Mouse (Mus musculus) yolk sac, embryonic 10.5 days (tissue): ENCODE data around the gene Pold1.

ENCODE experiments used
- DNase-seq: peaks from one replicate; pipeline ENCODE4 v3.0.0-alpha.2; 2017; ENCODE audit warnings: low spot score

Gene Pold1

DNA sequence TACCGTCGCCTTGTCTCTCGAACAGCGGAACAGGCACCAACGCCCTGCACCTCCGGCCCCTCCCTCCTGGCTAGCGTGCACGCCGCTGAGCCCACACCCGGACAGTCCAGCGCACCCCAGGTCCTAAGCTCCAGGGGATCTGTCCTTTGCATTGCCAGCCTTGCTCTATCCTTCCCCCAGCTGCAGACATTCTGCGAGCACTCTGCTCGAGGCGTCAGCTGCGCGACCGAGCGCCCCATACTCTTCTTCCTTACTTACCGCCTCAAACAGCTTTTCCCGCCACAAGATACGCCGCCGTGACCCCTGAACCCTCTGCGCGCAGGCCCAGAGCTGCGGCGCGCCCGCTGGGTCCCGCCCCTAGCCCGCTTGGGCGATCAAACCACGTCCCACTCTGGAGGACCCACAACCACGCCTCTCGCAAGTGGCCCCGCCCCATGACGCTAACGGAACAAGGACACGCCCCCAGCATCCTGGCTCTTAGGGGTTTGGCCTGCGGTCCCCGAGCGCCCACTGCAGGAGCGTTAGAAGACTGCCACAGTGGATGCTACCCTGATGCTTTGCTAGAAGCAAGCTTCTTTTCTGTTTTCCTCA is at the start of gene Pold1:
Gene Pold1, minus strand, starts transcription at position 353 of the 591 bp plus-strand sequence.
- peak; percentile 99 for DNase-seq

- no peak for DNase-seq
Measured at GRCm38 (mm10) chr7:44598336-44598735, 49.7 kb upstream of the Pold1 start.

DNA sequence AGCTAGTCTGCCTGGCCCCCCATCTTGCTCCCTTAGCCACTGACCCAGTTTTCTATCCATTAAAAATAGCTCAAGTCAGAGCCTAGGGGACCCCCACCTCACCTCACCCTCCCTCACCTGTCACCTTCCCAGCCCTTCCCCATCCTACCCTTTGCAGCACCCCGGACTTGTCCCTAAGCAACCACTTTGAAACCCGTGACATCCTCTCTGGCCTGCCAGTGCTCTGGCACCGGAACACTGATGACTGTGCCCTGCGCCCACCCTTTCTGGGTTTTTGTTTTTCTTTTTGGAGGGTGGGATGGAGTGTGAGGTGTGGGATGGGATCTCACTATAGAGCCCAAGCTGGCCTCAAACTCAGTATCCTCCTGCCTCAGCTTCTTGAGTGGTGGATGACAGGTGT is 49.0 kb upstream of the Pold1 start:
- no peak for DNase-seq

- no peak for DNase-seq
Measured at GRCm38 (mm10) chr7:44596996-44597538, 48.4 kb upstream of the Pold1 start.

DNA sequence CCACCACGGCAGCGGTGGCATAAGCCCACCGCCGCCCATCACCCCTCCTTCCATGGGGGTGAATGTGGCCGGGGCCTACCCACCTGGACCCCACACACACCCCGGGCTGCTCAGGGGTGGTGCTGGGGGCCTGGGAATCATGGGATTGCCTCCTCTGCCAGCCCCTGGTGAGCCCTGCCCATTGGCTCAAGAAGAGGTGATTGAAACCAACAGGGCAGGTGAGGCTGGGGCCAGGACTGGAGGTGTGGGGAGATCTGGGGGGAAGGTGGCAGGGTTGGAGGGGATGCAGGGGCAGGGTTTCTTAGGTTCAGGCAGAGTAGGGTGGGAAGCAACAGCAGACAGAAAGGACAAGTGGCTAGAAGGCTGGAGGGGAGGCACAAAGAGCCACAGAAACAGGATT is 47.4 kb upstream of the Pold1 start:
- DNase-seq = no peak

- DNase-seq = no peak
Measured at GRCm38 (mm10) chr7:44595131-44595561, 46.5 kb upstream of the Pold1 start.

GRCm38 (mm10) chr7:44594291-44594690 is 45.6 kb upstream of the Pold1 start:
- no peak for DNase-seq

DNA sequence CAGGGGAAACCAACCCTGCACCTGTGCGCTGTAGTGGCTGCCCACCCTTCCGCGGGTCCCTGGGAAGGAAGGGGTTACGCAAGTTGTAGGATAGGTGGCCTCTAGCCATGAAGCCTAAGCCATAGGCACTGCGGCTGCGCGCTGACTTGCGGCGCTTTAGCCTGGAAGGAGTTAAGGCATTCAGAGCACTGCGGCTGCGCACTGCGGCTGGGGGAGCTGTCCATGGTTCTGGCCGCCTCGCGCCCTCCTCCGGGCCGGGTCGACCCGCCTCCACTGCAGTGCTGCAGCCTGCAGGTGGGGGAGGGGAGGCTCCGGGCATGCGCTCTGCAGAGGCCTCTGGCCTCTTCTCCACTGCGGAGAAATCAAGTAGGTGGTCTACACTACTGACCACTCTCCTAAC is 45.1 kb upstream of the Pold1 start:
- peak; percentile 80 for DNase-seq

DNA sequence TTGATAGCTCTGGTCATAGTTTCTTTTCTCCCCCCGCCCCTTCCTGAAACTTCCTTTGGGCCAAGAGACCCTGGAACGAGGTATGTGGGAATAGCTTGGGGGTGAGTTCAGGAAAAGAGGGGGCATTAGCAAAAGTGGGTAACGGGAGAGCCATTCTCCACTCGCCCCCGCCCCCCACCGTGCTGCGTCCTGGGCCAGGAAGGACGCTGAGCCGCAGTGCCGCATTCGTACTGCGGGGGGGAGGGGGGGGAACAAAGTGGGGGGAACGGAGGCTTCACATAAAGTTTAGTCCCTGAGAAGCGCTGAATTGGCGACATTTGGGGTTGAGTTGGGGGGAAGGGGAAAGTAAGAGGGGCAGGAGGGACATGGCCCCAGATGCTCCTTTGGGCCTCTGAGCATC is 44.4 kb upstream of the Pold1 start:
- no peak for DNase-seq

GRCm38 (mm10) chr7:44591348-44592116 is 42.9 kb upstream of the Pold1 start:
- no peak for DNase-seq

- DNase-seq = peak; percentile 95
Measured at GRCm38 (mm10) chr7:44590402-44591347, 42.0 kb upstream of the Pold1 start, which contains the start of gene Kcnc3. Kcnc3 (plus strand) TSS chr7:44590664.

- DNase-seq = no peak
Measured at GRCm38 (mm10) chr7:44589946-44590345, 41.3 kb upstream of the Pold1 start.

- peak; percentile 80 for DNase-seq
Measured at GRCm38 (mm10) chr7:44589149-44589548, 40.5 kb upstream of the Pold1 start.

DNA sequence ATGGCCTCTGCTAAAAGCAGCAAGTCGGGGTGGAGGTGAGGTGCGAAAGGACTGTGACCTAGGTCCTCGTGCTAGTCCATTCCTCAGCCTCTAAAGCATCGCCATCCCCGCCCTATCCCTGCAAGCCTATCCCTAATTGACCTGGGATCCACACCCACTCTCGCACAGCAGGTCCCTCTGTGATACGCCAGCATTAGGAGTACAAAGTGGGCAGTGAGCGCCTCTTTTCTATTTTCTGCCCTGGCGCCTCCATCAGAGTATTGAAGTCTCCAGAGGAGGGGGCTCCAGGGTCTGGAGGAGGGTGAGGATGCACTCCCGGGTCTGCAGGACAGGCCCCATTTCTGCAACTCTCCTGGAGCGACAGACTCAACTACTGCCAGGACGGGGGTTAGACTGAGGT is 39.7 kb upstream of the Pold1 start:
- no peak for DNase-seq

DNA sequence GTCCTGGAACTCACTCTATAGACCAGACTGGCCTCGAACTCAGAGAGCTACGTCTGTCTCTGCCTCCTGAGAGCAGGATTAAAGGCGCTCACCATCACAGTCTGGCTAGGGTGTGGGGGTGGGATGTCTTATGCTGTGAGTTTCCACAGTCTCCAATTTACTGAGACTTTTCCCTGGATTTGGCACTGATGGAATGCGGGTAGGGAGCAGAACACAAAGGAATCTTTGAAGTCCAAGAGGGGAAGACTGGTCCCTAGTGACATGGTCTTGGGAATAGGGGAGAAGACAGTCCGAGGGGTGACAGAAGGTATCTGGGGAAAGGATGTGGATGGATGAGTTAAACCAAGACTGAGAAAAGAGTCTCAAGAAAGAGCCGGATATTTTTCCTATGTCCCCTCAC is 39.0 kb upstream of the Pold1 start:
- no peak for DNase-seq

- no peak for DNase-seq
Measured at GRCm38 (mm10) chr7:44586930-44587329, 38.3 kb upstream of the Pold1 start.

DNA sequence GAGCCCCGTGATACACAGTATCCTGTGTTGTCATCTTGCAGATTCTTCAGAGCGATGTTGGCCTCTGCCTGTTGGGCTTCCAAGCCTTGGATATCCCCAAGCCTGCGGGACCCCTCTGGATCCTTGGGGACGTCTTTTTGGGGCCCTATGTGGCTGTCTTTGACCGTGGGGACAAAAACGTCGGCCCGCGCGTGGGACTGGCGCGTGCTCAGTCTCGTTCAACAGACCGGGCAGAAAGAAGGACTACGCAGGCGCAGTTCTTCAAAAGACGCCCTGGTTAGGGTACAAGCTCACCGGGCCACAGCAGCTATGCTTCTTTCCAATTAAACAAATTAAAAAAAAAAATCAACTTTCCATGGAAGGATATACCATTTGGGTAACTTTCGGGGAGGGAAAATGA is 37.9 kb upstream of the Pold1 start:
- DNase-seq = no peak

DNA sequence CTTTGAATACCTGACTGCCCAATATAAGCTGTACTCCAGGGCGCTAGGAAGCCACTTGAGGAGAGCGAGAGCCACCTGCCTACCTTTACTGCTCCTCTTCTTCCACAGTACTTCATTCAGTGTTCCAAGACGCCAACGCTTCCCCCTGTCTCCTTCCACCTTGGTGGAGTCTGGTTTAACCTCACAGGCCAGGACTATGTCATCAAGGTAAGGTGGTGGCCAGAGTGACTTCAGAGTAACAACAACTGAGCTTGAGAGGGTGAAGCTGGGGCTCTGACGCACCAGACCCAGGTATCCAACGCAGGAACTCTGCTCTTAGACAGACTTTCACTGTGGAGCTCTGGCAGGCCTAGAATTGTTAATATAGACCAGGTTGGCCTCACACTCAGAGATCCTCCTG is 37.0 kb upstream of the Pold1 start:
- DNase-seq = no peak

DNA sequence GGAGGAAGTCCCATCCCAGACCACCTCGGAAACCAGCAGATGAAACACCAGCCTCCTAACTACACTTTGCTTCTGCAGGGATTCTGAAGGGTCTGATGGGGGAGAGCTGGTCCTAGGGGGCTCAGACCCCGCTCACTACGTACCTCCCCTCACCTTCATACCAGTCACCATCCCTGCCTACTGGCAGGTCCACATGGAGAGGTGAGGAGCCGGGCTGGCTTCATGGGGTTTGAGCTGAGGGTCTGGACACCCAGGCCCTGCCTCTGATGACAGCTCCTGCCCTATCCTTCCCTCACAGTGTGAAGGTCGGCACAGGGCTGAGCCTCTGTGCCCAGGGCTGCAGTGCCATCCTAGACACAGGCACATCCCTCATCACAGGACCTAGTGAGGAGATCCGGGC is 36.3 kb upstream of the Pold1 start:
- no peak for DNase-seq

DNA sequence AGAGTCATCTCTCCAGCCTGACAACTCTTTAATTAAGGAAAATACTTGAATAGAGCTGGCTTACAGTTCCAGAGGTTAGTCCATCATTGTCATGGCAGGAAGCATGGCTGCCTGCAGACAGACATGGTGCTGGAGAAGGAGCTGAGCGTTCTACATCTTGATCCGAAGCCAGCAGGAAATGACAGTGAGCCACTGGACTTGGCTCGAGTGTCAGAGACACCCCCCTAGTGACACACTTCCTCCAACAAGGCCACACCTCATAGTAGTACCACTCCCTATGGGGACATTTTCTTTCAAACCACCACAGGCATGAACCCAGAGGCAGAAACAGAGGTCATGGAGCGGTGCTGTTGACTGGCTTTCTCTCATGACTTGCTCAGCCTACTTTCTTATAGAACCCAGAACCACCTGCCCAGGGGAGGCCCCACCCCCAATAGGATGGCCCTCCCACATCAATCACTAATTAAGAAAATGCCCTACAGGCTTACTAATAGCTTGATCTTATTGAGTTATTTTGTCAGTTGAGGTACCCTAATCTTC is 35.7 kb upstream of the Pold1 start:
- no peak for DNase-seq

GRCm38 (mm10) chr7:44583146-44583545 is 34.5 kb upstream of the Pold1 start:
- DNase-seq = no peak

GRCm38 (mm10) chr7:44582709-44583108 is 34.1 kb upstream of the Pold1 start:
- no peak for DNase-seq
